Mouse (Mus musculus) CD4-positive, CD25-positive, alpha-beta regulatory T cell, adult 4 months (primary cell): Measurements from ENCODE around the gene Prdx6. TPM values are rescaled to one million over a fixed set of nuclear protein-coding genes. Genes with fewer than 3 reads are reported as not detected.
"Not testable (repeated sequence)": the region's sequence is repeated elsewhere in the genome, so short reads cannot be mapped to it uniquely, and the experiment has no call there.

ENCODE experiments used
- ATAC-seq: one replicate; pipeline ENCODE4 v1.8.0; 2017
- polyA plus RNA-seq, 2 experiments: library from polyadenylated mRNA; unstranded; fragments of 100-300 nt; shearing (Covaris generic); gene quantifications; one replicate each; pipeline ENCODE4 v1.2.1; 2017

The Prdx6 gene
- polyA plus RNA-seq, 2 experiments from 2014 or later = 272 to 325 TPM

- peak; percentile 2 for ATAC-seq
Observed at GRCm38 (mm10) chr1:161250031-161250603, 902 bp downstream of the Prdx6 start.

DNA sequence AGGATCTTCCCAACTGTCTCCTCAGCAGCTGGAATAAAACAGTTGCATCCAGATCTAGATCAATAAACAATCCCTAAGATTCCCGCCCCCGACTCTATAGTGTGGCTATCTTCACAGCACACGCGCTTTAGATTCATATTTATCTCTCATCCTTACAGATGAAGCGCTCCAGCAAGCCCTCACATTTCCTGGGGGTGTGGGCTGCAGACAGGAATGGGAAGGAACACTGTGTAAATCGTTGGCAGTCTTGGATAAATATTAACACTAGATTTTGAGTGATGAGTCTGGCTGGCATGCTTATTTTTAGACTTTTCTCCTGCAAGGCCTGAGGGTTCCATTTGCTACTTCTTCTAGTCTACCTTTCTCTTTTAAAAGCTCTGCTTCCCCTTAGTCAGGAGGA is 1.6 kb downstream of the Prdx6 start:
- ATAC-seq = no peak

DNA sequence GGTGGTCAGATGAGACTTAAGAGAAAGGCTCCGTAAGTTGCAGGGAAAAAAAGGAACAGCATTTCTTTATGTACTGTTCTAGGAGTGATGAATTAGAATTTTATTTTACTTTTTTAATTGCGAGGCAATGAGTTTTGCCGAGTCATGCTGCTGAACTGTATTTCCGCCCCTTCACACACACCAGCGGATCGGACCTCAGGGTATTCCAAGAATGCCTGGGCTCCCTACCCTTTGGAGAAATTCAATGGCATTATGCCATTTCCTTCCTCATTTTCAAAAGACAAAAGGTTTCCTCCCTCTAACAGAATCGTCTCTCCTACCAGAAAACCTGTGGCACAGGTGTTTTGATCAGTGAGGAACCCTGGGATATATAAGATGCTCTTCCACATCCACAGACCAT is 2.3 kb downstream of the Prdx6 start:
- ATAC-seq = no peak

GRCm38 (mm10) chr1:161247643-161248580 is 3.1 kb downstream of the Prdx6 start:
- ATAC-seq = no peak

- no peak for ATAC-seq
Observed at GRCm38 (mm10) chr1:161247176-161247575, 3.8 kb downstream of the Prdx6 start.

GRCm38 (mm10) chr1:161237750-161238149 is 13.3 kb downstream of the Prdx6 start:
- ATAC-seq = no peak

GRCm38 (mm10) chr1:161237339-161237738 is 13.7 kb downstream of the Prdx6 start:
- ATAC-seq = no peak

GRCm38 (mm10) chr1:161233226-161233839 is 17.7 kb downstream of the Prdx6 start:
- ATAC-seq = no peak

GRCm38 (mm10) chr1:161232181-161232580 is 18.8 kb downstream of the Prdx6 start:
- ATAC-seq = no peak

- ATAC-seq = no peak
Observed at GRCm38 (mm10) chr1:161224837-161225236, 26.2 kb downstream of the Prdx6 start.

GRCm38 (mm10) chr1:161219816-161220215 is 31.2 kb downstream of the Prdx6 start:
- no peak for ATAC-seq

DNA sequence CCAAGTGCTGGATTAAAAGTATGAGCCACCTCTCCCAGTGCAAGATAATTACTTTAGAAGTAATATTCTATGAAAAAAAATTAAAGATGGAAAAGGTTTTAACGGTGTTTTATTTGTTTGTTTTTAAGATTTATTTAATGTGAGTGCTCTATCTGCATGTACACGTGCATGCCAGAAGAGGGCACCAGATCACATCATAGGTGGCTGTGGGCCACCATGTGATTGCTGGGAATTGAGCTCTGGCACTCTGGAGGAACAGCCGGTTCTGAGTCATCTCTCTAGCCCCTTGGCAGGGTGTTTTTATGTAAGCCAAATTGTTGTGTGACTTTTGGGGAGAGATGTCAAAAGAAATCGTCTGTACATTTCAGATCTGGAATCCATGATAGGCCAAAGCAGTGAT is 36.6 kb downstream of the Prdx6 start:
- ATAC-seq = peak; percentile 72

DNA sequence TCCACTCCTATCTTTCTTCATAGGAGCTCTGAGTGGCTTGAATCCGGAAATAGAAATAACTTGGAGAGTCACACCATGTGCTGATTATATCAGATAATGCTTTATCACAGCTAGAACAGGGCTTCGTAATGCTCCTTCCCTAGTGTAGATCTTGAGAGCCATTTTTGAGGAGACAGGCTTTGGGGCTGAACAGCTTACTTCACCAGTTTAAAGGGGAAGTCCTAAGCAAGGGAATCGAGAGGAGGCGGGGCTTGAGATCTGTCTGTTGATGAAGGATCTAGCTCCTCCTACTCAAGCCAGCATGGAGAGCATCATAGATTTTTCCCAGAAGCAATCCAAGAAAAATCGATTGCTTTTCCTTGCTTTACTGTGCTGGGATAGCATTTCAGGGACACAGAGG is 51.2 kb downstream of the Prdx6 start:
- ATAC-seq = no peak

DNA sequence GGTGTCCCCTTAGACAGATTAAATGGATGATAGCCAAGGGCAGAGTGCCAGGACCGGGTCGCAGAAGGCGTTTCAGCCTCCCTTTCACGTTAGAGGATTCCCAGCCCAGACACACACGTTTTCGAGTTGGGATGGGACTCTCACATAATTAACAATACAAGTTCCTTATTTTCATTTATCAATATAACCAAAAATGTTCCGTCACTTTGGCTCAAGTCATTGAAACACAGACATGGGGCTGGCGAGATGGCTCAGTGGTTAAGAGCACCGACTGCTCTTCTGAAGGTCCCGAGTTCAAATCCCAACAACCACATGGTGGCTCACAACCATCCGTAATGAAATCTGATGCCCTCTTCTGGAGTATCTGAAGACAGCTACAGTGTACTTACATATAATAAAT is 54.7 kb downstream of the Prdx6 start:
- ATAC-seq = not testable (repeated sequence)

DNA sequence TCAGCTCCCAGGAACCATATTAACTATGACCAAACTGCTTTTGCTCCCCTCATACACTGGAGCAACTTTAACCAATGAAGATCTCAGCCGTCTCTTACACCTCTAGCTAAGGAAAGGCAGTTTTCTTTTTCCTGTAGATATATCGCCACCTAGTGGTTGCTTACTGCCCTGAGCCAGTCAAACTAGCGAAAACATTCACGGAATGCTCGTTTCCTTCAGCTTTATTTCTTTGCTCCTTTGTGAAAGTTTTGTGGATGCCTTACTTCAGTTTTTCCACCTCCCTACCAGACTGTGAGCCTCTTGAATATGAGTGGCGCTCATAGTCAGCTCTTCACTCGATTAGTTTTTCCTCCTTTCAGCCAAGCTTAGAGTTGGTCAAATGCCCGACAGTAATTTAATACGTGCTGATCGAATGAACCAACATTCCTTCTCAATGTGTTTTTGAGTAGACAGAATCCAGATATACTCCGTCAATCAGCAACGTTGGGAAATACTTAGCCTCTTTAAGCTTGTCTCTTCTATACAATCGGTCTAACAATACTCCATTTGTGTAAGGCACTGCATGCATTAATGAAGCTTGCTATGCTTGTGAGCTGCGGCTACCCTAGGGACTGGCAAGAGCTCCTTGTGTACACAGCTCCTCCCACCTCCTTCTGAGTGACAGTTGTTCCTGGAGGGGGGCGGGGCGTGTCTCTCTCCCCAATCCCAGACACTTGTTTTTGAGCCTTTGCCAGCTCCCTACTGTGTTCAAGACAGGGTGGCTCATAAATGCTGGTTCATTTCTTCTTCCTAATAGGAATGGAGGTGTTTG is 55.3 kb downstream of the Prdx6 start:
- ATAC-seq = peak; percentile 90

GRCm38 (mm10) chr1:161190253-161190910 is 60.6 kb downstream of the Prdx6 start:
- no peak for ATAC-seq

Other genes with a start within 250 kb of the Prdx6 start
- gene Zbtb37, start 216.4 kb downstream of the Prdx6 start, polyA plus RNA-seq = 10 to 100 TPM in 1 of 2 experiments, 1 to 10 TPM in 1; 8.3 to 11.0 TPM
- 10 to 100 TPM; 11.3 to 25.7 TPM for gene Dars2, start 180.6 kb downstream of the Prdx6 start, polyA plus RNA-seq
- 10 to 100 TPM; 17.1 to 18.1 TPM for gene Cenpl, start 180.5 kb downstream of the Prdx6 start, polyA plus RNA-seq
- gene Klhl20, start 119.7 kb downstream of the Prdx6 start, polyA plus RNA-seq = 10 to 100 TPM; 36.2 to 40.5 TPM
- gene Ankrd45, start 108.5 kb downstream of the Prdx6 start, polyA plus RNA-seq = not detected
- not detected for gene Tex50, start 91.9 kb downstream of the Prdx6 start, polyA plus RNA-seq
- 1 to 10 TPM in 1 of 2 experiments, under 1 TPM in 1; 0.35 to 1.3 TPM for gene Tnfsf4, start 144.2 kb upstream of the Prdx6 start, polyA plus RNA-seq
- not detected for gene Tnfsf18, start 243.4 kb upstream of the Prdx6 start, polyA plus RNA-seq